Mouse (Mus musculus) small intestine, adult 2 months (tissue): ENCODE results near the gene Vstm5.

Source experiments
- CTCF ChIP-seq: fragments of 200-500 bp; IDR thresholded peaks from 2 replicates; pipeline ENCODE4 v1.5.1; 2012; ENCODE audit warnings: low read depth, mild to moderate bottlenecking, control low read depth, inconsistent platforms, low read length, moderate library complexity, mixed read lengths; ENCODE audit not compliant: insufficient replicate concordance, insufficient read length; ENCODE audit errors: extremely low read depth
- POLR2A ChIP-seq: fragments of 200-500 bp; IDR thresholded peaks from 2 replicates; pipeline ENCODE4 v1.6.1; 2012; ENCODE audit warnings: low read depth, mild to moderate bottlenecking, control low read depth, inconsistent platforms, low read length, moderate library complexity

DNA sequence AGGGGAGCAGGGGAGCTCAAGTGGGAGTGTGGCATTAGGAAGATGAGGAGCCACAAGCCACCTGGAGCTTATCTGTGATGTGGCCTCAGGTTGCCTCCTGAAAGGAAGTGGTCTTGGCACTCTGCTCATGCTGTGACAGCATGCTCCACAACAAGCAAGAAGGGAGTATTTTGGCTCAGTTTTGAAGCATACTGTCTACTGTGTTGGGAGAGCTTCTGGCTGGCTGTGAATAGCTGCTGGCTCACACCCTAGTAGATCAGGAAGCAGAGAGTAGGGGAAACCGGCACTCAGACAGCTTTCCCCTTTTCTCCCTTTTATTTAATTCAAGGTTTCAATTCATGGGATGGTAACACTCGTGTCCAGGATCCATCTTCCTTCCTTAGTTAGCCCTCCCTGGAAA is 29.5 kb upstream of the Vstm5 start:
- TF ChIP-seq POLR2A: no peak
- no peak for TF ChIP-seq CTCF
